Mouse (Mus musculus) right cerebral cortex, adult 18-20 months (tissue): ENCODE measurements at regions not wholly inside any gene's neighbourhood (a gene's known extent, or its start where the extent isn't known, plus 50 kb on each side); places are given as distances from the start of the nearest gene placed in this dataset.
"Not testable (repeated sequence)": the region's sequence is repeated elsewhere in the genome, so short reads cannot be mapped to it uniquely, and the experiment has no call there.

Experiments used
- DNase-seq: peaks from one replicate; pipeline ENCODE4 v3.0.0; 2022; ENCODE audit warnings: mixed read lengths

GRCm38 (mm10) chr1:193510066-193510793, 140.1 kb upstream of the Camk1g start:
- no peak for DNase-seq

- no peak for DNase-seq
These were observed 138.2 kb upstream of the Camk1g start for GRCm38 (mm10) chr1:193508271-193508670.

GRCm38 (mm10) chr1:193506991-193507390, 136.9 kb upstream of the Camk1g start:
- DNase-seq = no peak

GRCm38 (mm10) chr1:193505381-193505780, 135.3 kb upstream of the Camk1g start:
- DNase-seq = peak; percentile 31

- DNase-seq = no peak
These were observed 134.5 kb upstream of the Camk1g start for GRCm38 (mm10) chr1:193504611-193505010.

- peak; percentile 61 for DNase-seq
These were observed 133.7 kb upstream of the Camk1g start for GRCm38 (mm10) chr1:193503624-193504325.

- no peak for DNase-seq
These were observed 126.4 kb upstream of the Camk1g start for GRCm38 (mm10) chr1:193496265-193497183.

- no peak for DNase-seq
These were observed 117.9 kb upstream of the Camk1g start for GRCm38 (mm10) chr1:193488039-193488438.

GRCm38 (mm10) chr1:193486668-193487067, 116.6 kb upstream of the Camk1g start:
- not testable (repeated sequence) for DNase-seq

- no peak for DNase-seq
These were observed 114.9 kb upstream of the Camk1g start for GRCm38 (mm10) chr1:193484977-193485376.

GRCm38 (mm10) chr1:193477298-193477697, 107.2 kb upstream of the Camk1g start:
- DNase-seq = no peak

- DNase-seq = no peak
These were observed 106.7 kb upstream of the Camk1g start for GRCm38 (mm10) chr1:193476805-193477204.

- no peak for DNase-seq
These were observed 96.2 kb upstream of the Camk1g start for GRCm38 (mm10) chr1:193466306-193466705.

- no peak for DNase-seq
These were observed 89.6 kb upstream of the Camk1g start for GRCm38 (mm10) chr1:193459735-193460134.

- DNase-seq = no peak
These were observed 87.8 kb upstream of the Camk1g start for GRCm38 (mm10) chr1:193457908-193458307.

GRCm38 (mm10) chr1:193453654-193454053, 83.6 kb upstream of the Camk1g start:
- DNase-seq = peak; percentile 32

- no peak for DNase-seq
These were observed 81.5 kb upstream of the Camk1g start for GRCm38 (mm10) chr1:193451471-193452135.

GRCm38 (mm10) chr1:193450814-193451213, 80.7 kb upstream of the Camk1g start:
- no peak for DNase-seq

GRCm38 (mm10) chr1:193450201-193450600, 80.1 kb upstream of the Camk1g start:
- DNase-seq = no peak

GRCm38 (mm10) chr1:193449394-193450103, 79.5 kb upstream of the Camk1g start:
- peak; percentile 38 for DNase-seq

GRCm38 (mm10) chr1:193448793-193449393, 78.8 kb upstream of the Camk1g start:
- DNase-seq = no peak

GRCm38 (mm10) chr1:193447647-193448046, 77.5 kb upstream of the Camk1g start:
- DNase-seq = peak; percentile 35
